Mouse (Mus musculus): ENCODE measurements around the gene Abca4. TPM values are rescaled to one million over a fixed set of nuclear protein-coding genes. Genes with fewer than 3 reads are reported as not detected.

Gene Abca4
- polyA plus RNA-seq, 1 experiment = 5.1 TPM

- Histone ChIP-seq H3K4me3 (replicated peaks; ENCODE audit: extremely low read depth, low read depth, low read length) (no peak overlapping the region), H3K4me1 (ENCODE audit: control insufficient read depth, insufficient read depth, low read length) (no peaks in the 10 kb centered on the region)
- no peak for TF ChIP-seq POLR2A (IDR thresholded peaks at IDR 0.05; ENCODE audit: borderline replicate concordance, extremely low read depth, low read depth, low read length)
- DNase-seq = no peak
- WGBS = 81% methylated on average over 8 of the region's 8 CpGs
Observed at GRCm38 (mm10) chr3:122176706-122177390, 132.6 kb downstream of the Abca4 start.

- 71% methylated on average over 11 of the region's 11 CpGs for WGBS
- TF ChIP-seq CTCF (IDR thresholded peaks at IDR 0.05; ENCODE audit: insufficient read depth, low read length) (peak; percentile 55), POLR2A (IDR thresholded peaks at IDR 0.05; ENCODE audit: borderline replicate concordance, extremely low read depth, low read depth, low read length) (no peak)
- H3K4me1 ChIP-seq (ENCODE audit: control insufficient read depth, insufficient read depth, low read length) = no peaks in the 10 kb centered on the region
- DNase-seq = peak; percentile 25
- H3K4me3 ChIP-seq (replicated peaks; ENCODE audit: extremely low read depth, low read depth, low read length) = no peak overlapping the region
Observed at GRCm38 (mm10) chr3:122184109-122184508, 139.9 kb downstream of the Abca4 start.

GRCm38 (mm10) chr3:122186975-122187374 is 142.7 kb downstream of the Abca4 start:
- Histone ChIP-seq H3K4me3 (replicated peaks; ENCODE audit: extremely low read depth, low read depth, low read length) (no peak overlapping the region), H3K4me1 (ENCODE audit: control insufficient read depth, insufficient read depth, low read length) (no peaks in the 10 kb centered on the region)
- DNase-seq = no peak
- 42% methylated on average over 1 of the region's 1 CpGs for WGBS
- TF ChIP-seq CTCF (IDR thresholded peaks at IDR 0.05; ENCODE audit: insufficient read depth, low read length) (no peak), POLR2A (IDR thresholded peaks at IDR 0.05; ENCODE audit: borderline replicate concordance, extremely low read depth, low read depth, low read length) (no peak)

- Histone ChIP-seq H3K4me3 (replicated peaks; ENCODE audit: extremely low read depth, low read depth, low read length) (no peak overlapping the region), H3K4me1 (ENCODE audit: control insufficient read depth, insufficient read depth, low read length) (no peaks in the 10 kb centered on the region; the same call in 1 of the 2 replicates)
- DNase-seq = no peak
- TF ChIP-seq CTCF (IDR thresholded peaks at IDR 0.05; ENCODE audit: insufficient read depth, low read length) (no peak), POLR2A (IDR thresholded peaks at IDR 0.05; ENCODE audit: borderline replicate concordance, extremely low read depth, low read depth, low read length) (no peak)
- WGBS = 70% methylated on average over 4 of the region's 4 CpGs
Observed at GRCm38 (mm10) chr3:122196621-122197298, 152.5 kb downstream of the Abca4 start.

- 49% methylated on average over 2 of the region's 2 CpGs for WGBS
- no peak overlapping the region for H3K4me3 ChIP-seq (replicated peaks; ENCODE audit: extremely low read depth, low read depth, low read length)
- H3K4me1 ChIP-seq (ENCODE audit: control insufficient read depth, insufficient read depth, low read length) = no peaks in the 10 kb centered on the region; the same call in 1 of the 2 replicates
- TF ChIP-seq POLR2A (IDR thresholded peaks at IDR 0.05; ENCODE audit: borderline replicate concordance, extremely low read depth, low read depth, low read length) = no peak
- no peak for TF ChIP-seq CTCF (IDR thresholded peaks at IDR 0.05; ENCODE audit: insufficient read depth, low read length)
- no peak for DNase-seq
Observed at GRCm38 (mm10) chr3:122198532-122198931, 154.3 kb downstream of the Abca4 start.

GRCm38 (mm10) chr3:122198966-122199381 is 154.7 kb downstream of the Abca4 start:
- 10% methylated on average over 8 of the region's 8 CpGs for WGBS
- DNase-seq = peak; percentile 55
- Histone ChIP-seq H3K4me1 (ENCODE audit: control insufficient read depth, insufficient read depth, low read length) (no peaks in the 10 kb centered on the region; the same call in 1 of the 2 replicates), H3K4me3 (replicated peaks; ENCODE audit: extremely low read depth, low read depth, low read length) (no peak overlapping the region)
- TF ChIP-seq CTCF (IDR thresholded peaks at IDR 0.05; ENCODE audit: insufficient read depth, low read length) = no peak
- no peak for TF ChIP-seq POLR2A (IDR thresholded peaks at IDR 0.05; ENCODE audit: borderline replicate concordance, extremely low read depth, low read depth, low read length)

GRCm38 (mm10) chr3:122199600-122199999 is 155.4 kb downstream of the Abca4 start:
- TF ChIP-seq POLR2A (IDR thresholded peaks at IDR 0.05; ENCODE audit: borderline replicate concordance, extremely low read depth, low read depth, low read length) (no peak), CTCF (IDR thresholded peaks at IDR 0.05; ENCODE audit: insufficient read depth, low read length) (no peak)
- WGBS = 84% methylated on average over 4 of the region's 4 CpGs
- DNase-seq = no peak
- no peaks in the 10 kb centered on the region; the same call in 1 of the 2 replicates for H3K4me1 ChIP-seq (ENCODE audit: control insufficient read depth, insufficient read depth, low read length)
- H3K4me3 ChIP-seq (replicated peaks; ENCODE audit: extremely low read depth, low read depth, low read length) = no peak overlapping the region

- no peak overlapping the region for H3K4me3 ChIP-seq (replicated peaks; ENCODE audit: extremely low read depth, low read depth, low read length)
- DNase-seq = no peak
- WGBS = 90% methylated on average over 5 of the region's 5 CpGs
- no peak for TF ChIP-seq CTCF (IDR thresholded peaks at IDR 0.05; ENCODE audit: insufficient read depth, low read length)
- TF ChIP-seq POLR2A (IDR thresholded peaks at IDR 0.05; ENCODE audit: borderline replicate concordance, extremely low read depth, low read depth, low read length) = no peak
- H3K4me1 ChIP-seq (ENCODE audit: control insufficient read depth, insufficient read depth, low read length) = no peaks in the 10 kb centered on the region; the same call in 1 of the 2 replicates
Observed at GRCm38 (mm10) chr3:122200017-122200416, 155.8 kb downstream of the Abca4 start.

- Histone ChIP-seq H3K4me1 (ENCODE audit: control insufficient read depth, insufficient read depth, low read length) (no peaks in the 10 kb centered on the region; the same call in 1 of the 2 replicates), H3K4me3 (replicated peaks; ENCODE audit: extremely low read depth, low read depth, low read length) (no peak overlapping the region)
- DNase-seq = no peak
- TF ChIP-seq POLR2A (IDR thresholded peaks at IDR 0.05; ENCODE audit: borderline replicate concordance, extremely low read depth, low read depth, low read length) (no peak), CTCF (IDR thresholded peaks at IDR 0.05; ENCODE audit: insufficient read depth, low read length) (no peak)
- 87% methylated on average over 5 of the region's 5 CpGs for WGBS
Observed at GRCm38 (mm10) chr3:122200447-122200846, 156.2 kb downstream of the Abca4 start.
